Mouse (Mus musculus) frontal cortex, postnatal 25 days (tissue): ENCODE results near the gene Abhd14b.

Source experiments
- DNase-seq, 2 experiments: peaks; one replicate each; pipeline ENCODE4 v3.0.0; 2022; ENCODE audit warnings: low spot score in 2 of 2

Abhd14b gene

GRCm38 (mm10) chr9:106459946-106460345, 12.7 kb downstream of the Abhd14b start:
- DNase-seq, result no peak

- DNase-seq, result no peak
Observed at GRCm38 (mm10) chr9:106460401-106461025, 13.3 kb downstream of the Abhd14b start.

DNA sequence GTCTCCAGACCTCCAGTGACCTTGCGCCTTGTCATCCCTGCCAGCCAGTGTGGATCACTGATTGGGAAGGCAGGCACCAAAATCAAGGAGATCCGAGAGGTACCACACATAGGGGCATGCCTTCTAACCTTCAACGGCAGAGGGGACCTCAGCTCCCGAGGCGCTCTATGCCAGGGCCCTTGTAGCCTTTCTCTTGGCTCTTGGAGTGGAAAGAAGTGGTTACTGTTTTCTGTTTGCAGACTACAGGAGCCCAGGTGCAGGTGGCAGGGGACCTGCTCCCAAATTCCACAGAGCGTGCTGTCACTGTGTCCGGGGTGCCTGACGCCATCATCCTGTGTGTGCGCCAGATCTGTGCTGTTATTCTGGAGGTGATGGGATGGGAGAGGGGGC, 13.8 kb downstream of the Abhd14b start:
- no peak for DNase-seq

GRCm38 (mm10) chr9:106461641-106462429, 14.6 kb downstream of the Abhd14b start:
- DNase-seq, result no peak

- DNase-seq, result no peak
Observed at GRCm38 (mm10) chr9:106462430-106462800, 15.2 kb downstream of the Abhd14b start.

- DNase-seq, result no peak
Observed at GRCm38 (mm10) chr9:106463122-106464063, 16.1 kb downstream of the Abhd14b start.

DNA sequence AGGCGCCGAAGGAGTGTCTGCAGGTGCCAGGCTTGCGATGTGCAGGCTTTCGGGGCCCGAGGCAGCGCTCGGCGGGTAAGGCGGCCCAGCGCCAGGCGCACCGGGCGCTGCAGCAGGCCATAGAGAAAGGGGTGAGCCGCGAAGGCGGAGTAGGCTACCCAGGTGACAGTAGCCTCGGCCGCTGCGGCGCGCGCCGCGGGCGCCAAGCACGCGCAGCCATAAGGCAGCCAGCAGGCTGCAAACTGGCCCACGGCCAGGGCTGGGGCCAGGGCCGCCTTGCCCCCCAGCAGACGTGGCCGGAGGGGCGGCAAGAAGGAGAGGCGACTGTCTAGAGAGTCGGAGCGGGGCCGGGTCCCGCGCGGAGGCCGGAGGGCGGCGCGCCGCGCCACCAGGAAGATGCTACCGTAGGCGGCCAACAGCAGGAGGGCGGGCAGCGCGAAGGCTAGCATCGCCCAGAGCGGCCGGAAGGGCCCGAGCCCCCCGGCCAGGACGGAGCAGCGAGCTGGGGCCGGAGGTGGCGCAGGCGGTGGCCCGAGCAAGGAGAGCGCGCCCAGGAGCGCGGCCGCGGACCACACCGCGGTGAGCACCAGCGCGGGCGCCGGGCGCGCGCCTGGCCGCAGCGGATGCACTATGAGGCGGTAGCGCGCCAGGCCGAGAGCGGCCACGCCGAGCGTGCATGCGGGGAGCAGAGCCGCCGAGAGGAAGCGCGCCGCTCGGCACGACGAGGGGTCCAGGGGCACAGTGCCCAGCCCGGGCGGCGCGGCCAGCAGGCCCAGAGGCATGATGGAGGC, 17.7 kb downstream of the Abhd14b start:
- no peak for DNase-seq

DNA sequence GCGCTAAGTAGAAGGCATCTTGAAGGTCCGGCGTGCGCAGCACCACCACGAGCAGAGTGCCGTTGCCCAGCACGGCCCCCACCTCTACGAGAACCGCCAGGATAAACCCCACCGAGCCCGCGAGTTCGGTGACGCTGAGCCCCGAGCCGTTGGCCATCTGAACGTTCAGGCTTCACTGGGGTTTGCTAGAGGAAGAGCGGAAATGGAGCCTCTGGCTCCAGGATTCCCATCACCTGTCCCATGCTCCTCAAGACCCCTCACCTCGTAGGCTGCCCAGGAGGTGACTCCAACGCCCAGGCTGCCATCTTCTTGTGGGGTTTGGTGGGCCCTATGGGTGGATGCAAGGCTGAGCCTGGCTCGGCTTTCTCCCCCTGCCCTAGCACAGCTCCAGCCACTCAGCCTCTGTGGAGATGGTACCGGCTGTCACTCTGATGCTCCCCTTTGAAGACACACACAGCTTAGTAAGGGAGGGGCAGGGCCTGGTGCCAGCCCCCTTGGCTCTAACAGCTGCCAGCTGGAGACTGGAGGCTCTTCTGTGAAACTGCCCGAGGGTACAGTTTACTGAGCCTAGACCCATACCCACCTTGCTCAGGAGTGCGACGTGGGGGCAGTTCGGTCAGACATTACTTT, 18.4 kb downstream of the Abhd14b start, which contains the start of gene Gpr62:
Gene Gpr62 (minus strand): TSS at position 368 of the 630 bp plus-strand sequence.
- DNase-seq, result no peak

- DNase-seq, result no peak
Observed at GRCm38 (mm10) chr9:106466721-106467120, 19.5 kb downstream of the Abhd14b start.

- DNase-seq, result no peak
Observed at GRCm38 (mm10) chr9:106467746-106468145, 20.5 kb downstream of the Abhd14b start.

DNA sequence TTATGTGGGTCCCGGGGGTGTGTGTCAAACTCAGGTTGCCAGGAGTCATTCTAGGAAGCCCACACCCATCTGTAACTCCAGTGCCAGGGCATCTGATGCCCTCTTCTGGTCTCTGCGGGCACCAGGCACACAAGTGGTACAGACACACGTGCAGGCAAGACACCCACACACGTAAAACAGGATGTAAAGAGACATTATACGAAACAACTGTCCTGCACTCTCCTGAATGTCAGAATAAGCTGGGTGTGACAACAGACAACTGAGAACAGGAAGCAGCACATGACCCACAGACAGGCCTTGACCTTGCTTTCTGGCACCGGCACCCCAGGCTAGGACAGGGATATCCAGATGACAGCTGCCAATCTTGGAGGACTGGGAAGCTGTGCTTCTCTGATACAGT, 22.1 kb downstream of the Abhd14b start:
- DNase-seq, result no peak

- no peak for DNase-seq
Observed at GRCm38 (mm10) chr9:106469776-106470175, 22.5 kb downstream of the Abhd14b start.

DNA sequence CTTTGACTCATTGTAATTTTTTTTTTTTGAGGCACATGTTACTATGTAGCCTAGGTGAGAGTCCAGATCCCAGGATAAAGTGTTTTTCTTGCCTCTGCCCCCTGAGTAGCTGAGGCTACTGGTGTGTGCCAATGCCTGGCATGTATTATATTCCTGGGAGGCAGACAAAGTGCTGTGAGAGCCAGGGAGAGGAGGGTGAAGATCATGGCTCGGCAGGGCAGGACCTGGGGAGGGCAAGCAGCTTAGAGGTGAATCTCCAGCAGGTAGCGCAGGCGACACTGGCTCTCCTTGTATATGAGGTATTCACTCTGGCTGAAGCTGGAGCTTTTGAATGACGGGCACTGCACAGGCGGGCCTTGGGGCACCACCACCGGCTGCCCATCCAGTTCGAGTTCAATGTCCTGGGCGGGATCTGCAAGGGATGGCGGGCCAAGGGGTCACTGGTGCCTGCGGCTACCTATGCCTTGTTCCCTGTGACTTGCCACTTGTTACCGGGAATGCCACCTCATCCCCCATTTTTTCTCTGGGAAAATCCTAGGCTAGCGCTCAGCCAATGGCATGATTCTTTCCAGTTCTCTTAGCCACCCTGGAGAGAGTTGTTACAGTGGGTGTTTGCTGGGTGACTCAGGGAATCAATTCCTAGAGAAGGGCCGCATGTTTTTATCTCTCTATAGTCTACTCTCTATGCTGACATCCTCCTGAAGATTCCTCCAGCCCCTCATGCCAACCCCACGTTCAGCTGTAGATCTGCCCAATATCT, 23.9 kb downstream of the Abhd14b start:
- DNase-seq, result no peak

DNA sequence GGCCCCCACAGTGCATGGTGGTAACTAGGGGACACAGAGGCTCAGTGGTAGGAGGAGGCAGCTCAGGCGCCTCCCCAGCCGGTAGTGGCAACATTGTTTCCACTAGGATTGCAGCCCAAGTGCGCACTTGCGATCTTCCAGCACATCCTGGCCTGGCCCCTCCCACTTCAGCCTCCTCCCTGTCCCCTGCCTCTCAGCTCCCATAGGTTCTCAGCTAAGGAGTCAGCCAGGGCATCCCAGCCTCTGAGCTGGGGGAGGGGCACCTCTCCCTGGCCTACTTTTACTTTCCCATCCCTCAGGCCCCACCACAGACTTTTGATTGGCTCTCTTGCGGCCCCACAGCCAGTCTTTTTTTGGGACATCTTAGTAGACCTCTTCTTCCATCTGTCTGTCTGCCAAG, 24.6 kb downstream of the Abhd14b start:
- DNase-seq, result peak in 1 of 2 experiments; percentile 17

GRCm38 (mm10) chr9:106472321-106472720, 25.1 kb downstream of the Abhd14b start:
- DNase-seq, result peak in 1 of 2 experiments; percentile 3

GRCm38 (mm10) chr9:106473081-106473752, 26.0 kb downstream of the Abhd14b start:
- DNase-seq, result peak; percentile 1 to 5

DNA sequence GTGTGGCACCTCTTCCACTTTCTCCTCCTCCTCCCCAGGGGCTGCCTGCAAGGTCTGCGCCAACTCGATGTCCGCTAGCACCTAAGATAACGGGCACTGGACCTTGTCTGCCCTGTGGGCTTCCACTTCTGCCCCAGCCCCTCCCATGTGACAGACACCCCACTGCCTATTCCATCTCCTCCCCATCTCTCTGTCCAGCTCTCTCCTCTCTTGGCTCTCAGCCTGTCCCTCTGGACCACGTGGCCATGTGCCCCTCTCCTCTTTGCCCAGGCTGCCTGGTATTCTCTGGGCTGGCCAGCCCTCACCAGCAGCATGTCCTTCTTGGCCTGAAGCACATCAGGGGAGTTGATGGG, 26.5 kb downstream of the Abhd14b start:
- DNase-seq, result peak; percentile 3 to 4

DNA sequence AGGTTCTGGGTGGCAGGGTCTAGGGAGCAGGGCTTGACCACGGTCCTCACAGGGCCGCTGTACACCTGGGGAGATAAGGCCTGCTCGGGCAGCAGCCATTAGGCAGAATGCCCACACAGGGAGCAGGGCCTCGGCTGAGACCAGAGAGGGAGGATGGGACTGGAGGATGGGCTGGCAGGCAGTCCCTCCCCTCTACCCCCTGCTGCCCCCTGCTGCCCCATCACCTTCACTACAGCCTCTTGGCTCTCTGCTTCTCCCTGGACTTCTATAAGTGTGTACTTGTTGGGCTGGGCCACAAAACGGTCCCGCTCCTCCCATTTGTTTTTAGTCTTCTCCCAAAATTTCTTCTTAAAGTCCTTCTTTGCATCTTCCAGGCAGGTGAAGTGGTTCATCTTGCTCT, 27.2 kb downstream of the Abhd14b start:
- DNase-seq, result peak; percentile 22 to 46

DNA sequence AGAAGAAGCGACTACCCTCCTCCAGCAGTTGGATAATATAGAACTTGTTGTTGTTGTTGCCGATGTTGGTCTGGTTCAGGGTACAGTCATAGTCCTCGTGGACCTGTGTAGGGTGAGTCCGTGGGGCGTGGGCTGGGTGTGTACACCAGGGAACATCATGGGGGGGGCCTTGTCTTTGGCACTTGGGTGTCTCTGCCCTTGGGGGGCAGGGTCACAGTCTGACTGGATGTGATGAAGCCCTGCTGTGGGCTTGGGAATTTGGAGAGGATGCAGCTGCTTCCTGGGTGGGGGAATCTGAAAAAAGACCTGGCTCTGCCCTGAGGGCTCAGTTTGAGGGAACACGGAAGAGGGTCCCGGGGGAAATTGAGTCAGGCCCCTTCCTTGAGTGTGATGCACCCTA, 27.8 kb downstream of the Abhd14b start:
- DNase-seq, result peak; percentile 2 to 9

DNA sequence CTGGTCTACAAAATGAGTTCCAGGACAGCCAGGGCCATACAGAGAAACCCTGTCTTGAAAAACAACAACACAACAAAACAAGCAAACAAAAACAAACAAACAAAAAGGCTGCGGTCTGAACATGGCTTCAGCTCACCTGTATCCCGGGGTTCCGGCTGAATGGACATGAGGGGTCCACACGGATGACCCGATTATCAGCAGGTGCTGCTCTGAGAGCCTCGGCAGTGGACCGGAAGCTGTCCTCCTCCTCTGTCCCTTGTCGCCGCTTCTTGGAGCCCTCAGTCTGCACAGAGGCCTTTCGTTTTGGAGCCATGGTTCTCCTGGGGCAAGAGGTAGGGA, 28.4 kb downstream of the Abhd14b start, which contains the start of gene Rrp9:
Gene Rrp9 (plus strand): TSS at position 301 of the 339 bp plus-strand sequence.
- no peak for DNase-seq
